Mouse (Mus musculus) lung, postnatal 14 days (tissue): ENCODE data around the gene Wdr81.
A peak's percentile ranks its signal among the peaks of the same experiment; 100 is the strongest.
"Not testable (repeated sequence)": the region's sequence is repeated elsewhere in the genome, so short reads cannot be mapped to it uniquely, and the experiment has no call there.

ENCODE experiments used
- DNase-seq: peaks from one replicate; pipeline ENCODE4 v3.0.0; 2021

Wdr81 gene

DNA sequence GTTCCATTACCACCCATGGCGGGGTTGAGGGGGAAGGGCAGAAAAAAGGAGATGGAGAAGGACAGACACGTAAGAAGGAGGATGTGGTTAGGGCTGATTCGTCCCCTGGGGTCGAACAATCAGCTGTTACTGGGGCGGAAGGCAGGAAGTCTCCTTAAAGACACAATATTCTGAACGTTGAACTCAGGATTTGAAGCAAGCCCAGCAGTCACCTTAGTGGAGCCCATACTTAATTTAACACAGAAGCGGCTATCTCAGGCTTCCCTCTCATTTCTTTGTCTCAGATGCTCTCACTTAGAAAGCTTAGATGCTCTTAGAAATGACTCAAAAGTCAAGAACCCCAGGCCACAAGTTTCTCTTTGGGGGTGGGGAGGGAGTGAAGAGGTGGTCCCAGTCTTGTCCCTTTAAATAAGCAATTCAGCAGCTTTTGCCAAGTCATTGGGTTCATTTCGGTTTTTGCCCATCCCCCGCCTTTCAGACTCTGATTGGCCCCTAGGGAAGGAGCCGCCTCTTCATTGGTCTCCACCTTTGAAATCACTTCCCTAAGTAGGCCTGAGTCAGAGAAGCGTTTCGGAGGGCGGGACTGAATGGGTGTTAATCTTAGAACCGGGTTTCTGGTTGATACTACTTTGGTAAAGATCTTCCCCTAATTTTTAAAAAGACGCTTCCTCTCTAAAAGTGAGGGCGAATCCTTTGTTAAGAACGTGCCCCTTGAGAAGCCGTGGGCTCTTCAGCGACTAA is 5.8 kb upstream of the Wdr81 start:
- DNase-seq: peak; percentile 91

DNA sequence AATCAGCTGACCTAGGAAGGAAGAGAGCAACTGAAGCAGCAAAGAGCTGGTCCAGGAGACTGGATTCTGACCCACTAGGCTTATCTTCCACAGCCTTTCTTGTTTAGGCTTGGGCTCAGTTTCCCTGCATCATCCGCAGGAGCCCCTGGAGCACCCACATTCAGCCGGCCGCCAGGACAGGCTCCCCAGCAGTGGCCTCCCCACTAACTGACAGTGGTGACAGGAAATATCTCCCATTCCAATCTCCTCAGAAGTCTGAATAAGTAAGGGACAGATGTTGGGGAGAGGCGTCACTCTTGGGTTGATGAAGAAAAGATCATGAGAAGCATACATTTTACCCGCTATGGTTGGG is 5.2 kb upstream of the Wdr81 start:
- DNase-seq: no peak

- DNase-seq: no peak
Measured at GRCm38 (mm10) chr11:75459141-75459711, 4.7 kb upstream of the Wdr81 start.

DNA sequence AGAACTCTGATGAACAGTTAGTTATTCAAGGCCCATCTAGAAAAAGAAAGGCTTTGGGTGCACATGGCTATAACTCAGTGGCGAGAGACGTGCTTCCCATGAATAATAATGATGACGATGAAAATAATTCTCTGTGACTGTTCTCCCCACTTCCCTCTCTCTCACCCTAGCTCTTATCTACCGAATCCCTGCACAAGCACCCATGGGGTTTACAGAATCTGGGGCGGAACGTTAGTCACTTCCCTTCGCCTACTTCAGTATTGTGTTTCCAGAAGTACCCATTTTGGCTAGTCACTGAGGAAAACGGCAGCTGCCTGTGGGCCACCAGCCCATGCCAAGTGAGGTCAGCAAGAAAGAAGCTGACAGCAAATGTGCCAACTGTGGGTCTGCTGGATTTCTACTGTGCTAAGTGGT is 4.1 kb upstream of the Wdr81 start:
- no peak for DNase-seq

- peak; percentile 50 for DNase-seq
Measured at GRCm38 (mm10) chr11:75458169-75458568, 3.7 kb upstream of the Wdr81 start.

DNA sequence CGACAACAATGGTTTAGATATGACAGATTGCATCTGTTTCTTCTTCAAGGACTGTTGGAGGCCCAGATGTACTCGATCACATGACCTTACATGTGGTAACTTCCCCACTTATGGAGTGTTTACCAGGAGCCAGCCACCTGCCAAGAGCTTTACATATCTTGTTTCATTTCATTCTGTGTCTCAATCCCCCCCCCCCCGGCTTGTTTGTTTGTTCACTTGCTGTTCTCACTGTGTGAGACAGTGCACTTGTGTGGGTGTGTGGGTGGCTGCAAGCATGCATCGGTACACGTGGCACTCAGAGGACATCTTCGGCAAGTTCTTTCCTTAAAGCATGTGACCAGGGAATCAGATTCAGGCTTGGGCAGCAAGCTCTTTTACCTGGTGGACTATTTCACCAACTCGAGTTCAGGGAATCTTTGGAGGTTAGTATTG is 1.9 kb upstream of the Wdr81 start:
- no peak for DNase-seq

- not testable (repeated sequence) for DNase-seq
Measured at GRCm38 (mm10) chr11:75455971-75456370, 1.5 kb upstream of the Wdr81 start.

DNA sequence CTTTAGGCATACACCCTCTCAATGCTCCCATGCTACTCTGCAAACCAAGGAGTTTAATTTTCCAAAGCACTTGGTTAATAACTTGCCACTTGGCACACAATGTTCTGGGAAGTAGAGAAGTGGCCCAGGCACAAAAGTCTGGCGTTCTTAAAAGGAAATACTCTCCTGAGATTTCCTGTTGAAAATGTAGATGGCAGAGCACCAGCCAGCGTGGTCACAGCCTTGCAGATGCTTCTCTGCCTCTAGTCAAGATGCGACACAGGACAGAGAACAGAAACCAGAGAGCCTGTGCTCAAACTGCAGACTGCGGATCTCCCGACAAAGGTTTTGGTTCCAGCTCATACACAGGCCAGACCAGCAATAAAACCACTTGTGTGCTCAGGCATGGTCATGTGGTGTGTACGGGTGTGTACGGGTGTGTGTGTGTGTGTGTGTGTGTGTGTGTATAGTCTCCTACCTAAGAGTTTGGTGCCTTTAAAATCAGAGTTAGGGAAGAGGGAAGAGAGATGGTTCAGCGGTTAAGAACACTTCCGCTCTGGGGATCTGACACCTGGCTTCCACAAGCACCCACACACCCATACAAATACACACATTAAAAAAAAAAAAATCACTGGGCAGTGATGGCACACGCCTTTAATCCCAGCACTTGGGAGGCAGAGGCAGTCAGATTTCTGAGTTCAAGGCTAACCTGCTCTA is 672 bp upstream of the Wdr81 start:
- DNase-seq: peak; percentile 33

GRCm38 (mm10) chr11:75452812-75453557 is 1.5 kb downstream of the Wdr81 start:
- DNase-seq: no peak

GRCm38 (mm10) chr11:75452081-75452480 is 2.4 kb downstream of the Wdr81 start:
- DNase-seq: no peak

DNA sequence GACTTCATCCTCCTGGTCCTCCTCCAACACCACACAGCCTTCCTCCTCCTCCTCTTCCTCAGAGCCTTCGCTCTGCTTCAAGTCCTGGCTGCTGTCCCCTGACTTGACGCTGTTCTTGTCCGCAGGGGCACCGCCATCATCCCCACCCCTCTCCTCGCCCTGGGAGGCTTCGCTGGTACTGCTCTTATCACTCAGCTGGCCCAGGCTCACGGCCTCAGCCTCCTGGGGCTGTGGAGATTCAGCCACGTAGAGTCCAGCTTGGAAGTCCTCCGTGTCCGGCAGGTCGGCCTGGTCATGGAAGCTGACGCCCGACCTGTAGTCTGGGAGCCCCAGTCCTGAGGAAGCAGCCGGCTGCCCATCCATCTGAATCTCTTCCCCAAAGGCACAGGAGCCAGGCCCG is 3.6 kb downstream of the Wdr81 start:
- DNase-seq: no peak

GRCm38 (mm10) chr11:75450304-75450908 is 4.1 kb downstream of the Wdr81 start:
- no peak for DNase-seq

- DNase-seq: no peak
Measured at GRCm38 (mm10) chr11:75449695-75450094, 4.8 kb downstream of the Wdr81 start.

DNA sequence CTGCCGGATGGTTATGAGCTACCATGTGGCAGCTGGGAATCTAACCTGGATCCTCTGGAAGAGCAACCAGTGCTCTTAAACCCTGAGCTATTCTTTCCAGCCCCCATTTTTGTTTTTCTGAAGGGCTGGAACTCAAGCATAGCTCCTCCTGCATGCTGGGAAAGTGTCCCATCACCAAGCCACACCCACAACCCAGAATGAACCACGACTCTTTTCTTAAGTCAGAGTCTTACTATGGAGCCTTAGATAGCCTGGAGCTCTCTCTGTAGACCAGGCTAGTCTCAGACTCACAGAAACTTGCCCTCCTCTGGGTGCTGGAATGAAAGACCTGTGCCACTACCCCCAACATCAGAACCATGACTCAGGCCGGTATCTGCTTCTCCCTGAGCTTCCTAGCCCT is 5.9 kb downstream of the Wdr81 start:
- no peak for DNase-seq

DNA sequence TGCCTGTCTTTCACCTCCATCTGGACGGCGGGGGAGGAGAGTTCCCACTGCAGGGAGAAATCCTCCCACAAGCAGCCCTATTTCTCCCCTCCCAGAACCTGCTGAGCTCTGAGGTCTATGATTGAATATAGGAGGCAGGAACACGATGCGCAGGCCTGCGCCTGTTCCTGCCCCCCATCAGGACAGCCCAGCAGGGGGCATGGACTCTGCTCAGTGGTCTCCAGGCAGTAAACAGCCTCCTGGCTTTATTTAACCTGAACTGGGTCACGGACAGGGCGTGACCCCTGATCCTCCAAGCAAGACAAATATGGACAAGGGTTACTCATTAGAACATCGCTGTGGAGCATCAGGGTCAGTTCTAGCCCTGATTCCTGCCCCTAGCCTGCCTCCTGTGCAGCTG is 10.8 kb downstream of the Wdr81 start:
- DNase-seq: no peak

- DNase-seq: no peak
Measured at GRCm38 (mm10) chr11:75441601-75442000, 12.9 kb downstream of the Wdr81 start.

GRCm38 (mm10) chr11:75441034-75441433 is 13.5 kb downstream of the Wdr81 start:
- DNase-seq: no peak

GRCm38 (mm10) chr11:75439951-75440350 is 14.6 kb downstream of the Wdr81 start:
- DNase-seq: no peak

GRCm38 (mm10) chr11:75439363-75439762 is 15.2 kb downstream of the Wdr81 start, which contains the start of gene Serpinf2:
Serpinf2 (minus strand) TSS chr11:75439591.
- no peak for DNase-seq

GRCm38 (mm10) chr11:75438804-75439203 is 15.7 kb downstream of the Wdr81 start:
- no peak for DNase-seq

- no peak for DNase-seq
Measured at GRCm38 (mm10) chr11:75438194-75438593, 16.3 kb downstream of the Wdr81 start.

- DNase-seq: no peak
Measured at GRCm38 (mm10) chr11:75434138-75434537, 20.4 kb downstream of the Wdr81 start.

DNA sequence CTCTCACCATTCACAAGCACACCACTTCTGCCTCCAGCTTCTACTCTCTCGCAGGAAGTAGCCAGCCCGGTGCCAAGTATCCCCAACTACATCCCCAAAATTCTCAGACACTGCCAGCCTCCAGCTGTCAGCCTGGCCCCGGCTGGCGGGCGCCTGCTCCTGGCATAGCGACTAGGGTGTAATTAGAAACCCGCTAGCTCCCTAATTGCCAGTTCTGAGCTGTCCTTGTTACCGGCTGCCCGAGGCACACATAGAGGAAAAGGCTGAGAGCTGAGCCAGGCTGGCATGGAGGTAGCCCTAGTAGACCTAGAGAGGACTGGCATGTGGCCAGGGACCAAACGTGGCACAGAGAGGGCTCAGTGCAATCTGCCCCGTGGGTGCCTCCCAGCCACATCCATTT is 23.2 kb downstream of the Wdr81 start:
- no peak for DNase-seq
